Mouse (Mus musculus): Measurements from ENCODE around the gene Wdr77. TPM values are rescaled to one million over a fixed set of nuclear protein-coding genes. Genes with fewer than 3 reads are reported as not detected.

The Wdr77 gene
- polyA plus RNA-seq (2012), result 55.2 and 69.0 TPM in 2 replicates

GRCm38 (mm10) chr3:105958974-105959580, at the start of gene Wdr77:
Gene Wdr77, plus strand, starts transcription at chr3:105959369.

GRCm38 (mm10) chr3:105932240-105933071, 26.7 kb upstream of the Wdr77 start, which contains the start of gene I830077J02Rik:
Gene I830077J02Rik, minus strand, starts transcription at chr3:105932664.

GRCm38 (mm10) chr3:105959999-105960398, 830 bp downstream of the Wdr77 start, which contains the start of gene Atp5f1:
Gene Atp5f1, minus strand, starts transcription at chr3:105960099.

GRCm38 (mm10) chr3:105973411-105973810, 14.2 kb downstream of the Wdr77 start, which contains the start of gene Ovgp1:
Gene Ovgp1, plus strand, starts transcription at chr3:105973711.

GRCm38 (mm10) chr3:106014546-106014945, 55.4 kb downstream of the Wdr77 start, which contains the start of gene Pifo:
Gene Pifo, minus strand, starts transcription at chr3:106014646.

Other genes with a start within 250 kb of the Wdr77 start
- 15.3 and 17.3 TPM in 2 replicates for gene Rap1a, start 158.0 kb upstream of the Wdr77 start, polyA plus RNA-seq (2012)
- not detected in 2 replicates for gene Adora3, start 88.5 kb upstream of the Wdr77 start, polyA plus RNA-seq (2012)
- not detected in 2 replicates for gene Tmigd3, start 88.5 kb upstream of the Wdr77 start, polyA plus RNA-seq (2012)
- 2.2 and 2.3 TPM in 2 replicates for gene I830077J02Rik, start 26.7 kb upstream of the Wdr77 start, polyA plus RNA-seq (2012)
- 98.9 and 131 TPM in 2 replicates for gene Atp5f1, start 730 bp downstream of the Wdr77 start, polyA plus RNA-seq (2012)
- 0.68 and 1.9 TPM in 2 replicates for gene Ovgp1, start 14.3 kb downstream of the Wdr77 start, polyA plus RNA-seq (2012)
- gene Pifo, start 55.3 kb downstream of the Wdr77 start, polyA plus RNA-seq (2012), result not detected in 2 replicates
- not detected in 2 replicates for gene Chil5, start 73.4 kb downstream of the Wdr77 start, polyA plus RNA-seq (2012)
- 0.05 TPM in 1 of 2 replicates, not detected in the other for gene Chia1, start 153.9 kb downstream of the Wdr77 start, polyA plus RNA-seq (2012)
- gene Chil3, start 208.2 kb downstream of the Wdr77 start, polyA plus RNA-seq (2012), result 8.9 and 10.9 TPM in 2 replicates

Measured in megakaryocyte-erythroid progenitor cell, adult 5 weeks (primary cell).